Mouse (Mus musculus): ENCODE measurements at regions not wholly inside any gene's neighbourhood (a gene's known extent, or its start where the extent isn't known, plus 50 kb on each side); places are given as distances from the start of the nearest gene placed in this dataset.
A peak's percentile ranks its signal among the peaks of the same experiment; 100 is the strongest.

- DNase-seq (ENCODE audit: low read depth, low spot score): no peak
These were observed 254.4 kb downstream of the Hlx start for GRCm38 (mm10) chr1:184478006-184478405.

GRCm38 (mm10) chr1:184462481-184463124 is 269.8 kb downstream of the Hlx start:
- no peak for DNase-seq (ENCODE audit: low read depth, low spot score)

GRCm38 (mm10) chr1:184461411-184461810 is 271.0 kb downstream of the Hlx start:
- no peak for DNase-seq (ENCODE audit: low read depth, low spot score)

- no peak for DNase-seq (ENCODE audit: low read depth, low spot score)
These were observed 275.7 kb downstream of the Hlx start for GRCm38 (mm10) chr1:184456727-184457126.

- DNase-seq (ENCODE audit: low read depth, low spot score): no peak
These were observed 278.0 kb downstream of the Hlx start for GRCm38 (mm10) chr1:184454381-184454780.

- DNase-seq (ENCODE audit: low read depth, low spot score): peak; percentile 7
These were observed 278.7 kb downstream of the Hlx start for GRCm38 (mm10) chr1:184453673-184454072.

GRCm38 (mm10) chr1:184453061-184453460 is 279.4 kb downstream of the Hlx start:
- DNase-seq (ENCODE audit: low read depth, low spot score): no peak

GRCm38 (mm10) chr1:184451686-184452085 is 280.7 kb downstream of the Hlx start:
- no peak for DNase-seq (ENCODE audit: low read depth, low spot score)

GRCm38 (mm10) chr1:184449007-184449406 is 283.4 kb downstream of the Hlx start:
- DNase-seq (ENCODE audit: low read depth, low spot score): no peak

GRCm38 (mm10) chr1:184447911-184448310 is 284.5 kb downstream of the Hlx start:
- peak; percentile 63 for DNase-seq (ENCODE audit: low read depth, low spot score)

- no peak for DNase-seq (ENCODE audit: low read depth, low spot score)
These were observed 285.2 kb downstream of the Hlx start for GRCm38 (mm10) chr1:184447161-184447667.

GRCm38 (mm10) chr1:184444189-184444588 is 288.2 kb downstream of the Hlx start:
- DNase-seq (ENCODE audit: low read depth, low spot score): no peak

GRCm38 (mm10) chr1:184442701-184443100 is 289.7 kb downstream of the Hlx start:
- no peak for DNase-seq (ENCODE audit: low read depth, low spot score)

GRCm38 (mm10) chr1:184441005-184441557 is 291.3 kb downstream of the Hlx start:
- DNase-seq (ENCODE audit: low read depth, low spot score): peak; percentile 57

- DNase-seq (ENCODE audit: low read depth, low spot score): no peak
These were observed 292.9 kb downstream of the Hlx start for GRCm38 (mm10) chr1:184439506-184439905.

GRCm38 (mm10) chr1:184436387-184436786 is 296.0 kb downstream of the Hlx start:
- no peak for DNase-seq (ENCODE audit: low read depth, low spot score)

GRCm38 (mm10) chr1:184428612-184429011 is 303.8 kb downstream of the Hlx start:
- DNase-seq (ENCODE audit: low read depth, low spot score): no peak

- no peak for DNase-seq (ENCODE audit: low read depth, low spot score)
These were observed 304.4 kb downstream of the Hlx start for GRCm38 (mm10) chr1:184428035-184428434.

GRCm38 (mm10) chr1:184425694-184426093 is 306.7 kb downstream of the Hlx start:
- no peak for DNase-seq (ENCODE audit: low read depth, low spot score)

- DNase-seq (ENCODE audit: low read depth, low spot score): no peak
These were observed 308.4 kb downstream of the Hlx start for GRCm38 (mm10) chr1:184424035-184424434.

- DNase-seq (ENCODE audit: low read depth, low spot score): no peak
These were observed 319.8 kb downstream of the Hlx start for GRCm38 (mm10) chr1:184412596-184412995.

- DNase-seq (ENCODE audit: low read depth, low spot score): no peak
These were observed 321.4 kb downstream of the Hlx start for GRCm38 (mm10) chr1:184411066-184411465.

- DNase-seq (ENCODE audit: low read depth, low spot score): no peak
These were observed 322.4 kb downstream of the Hlx start for GRCm38 (mm10) chr1:184409986-184410385.
